Mouse (Mus musculus) neural tube, embryonic 14.5 days (tissue): Measurements from ENCODE around the gene Lgi4. TPM values are rescaled to one million over a fixed set of nuclear protein-coding genes. Genes with fewer than 3 reads are reported as not detected.

Experiments
- ATAC-seq: fragments of 200-750 bp; cut with Nextera tagmentation; 2 replicates; pipeline ENCODE4 v1.8.0; 2017; ENCODE audit warnings: low read depth, mild to moderate bottlenecking, moderate TSS enrichment, moderate library complexity
- H3K27ac ChIP-seq: fragments of 300-500 bp; sonication (generic); 2 replicates; pipeline ENCODE4 v1.5.1; 2014; ENCODE audit warnings: low read depth, mild to moderate bottlenecking, control low read depth, low read length, moderate library complexity, mixed read lengths
- H3K27me3 ChIP-seq: fragments of 300-500 bp; sonication (generic); 2 replicates; pipeline ENCODE4 v1.6.1; 2014; ENCODE audit warnings: low read length; ENCODE audit not compliant: control insufficient read depth, insufficient read depth
- H3K36me3 ChIP-seq: fragments of 300-500 bp; sonication (generic); 2 replicates; pipeline ENCODE4 v1.6.1; 2014; ENCODE audit warnings: low read length, mixed read lengths; ENCODE audit not compliant: control insufficient read depth, insufficient read depth
- H3K4me1 ChIP-seq: fragments of 300-500 bp; sonication (generic); 2 replicates; pipeline ENCODE4 v1.6.1; 2014; ENCODE audit warnings: low read length; ENCODE audit not compliant: control insufficient read depth, insufficient read depth
- H3K4me2 ChIP-seq: fragments of 300-500 bp; sonication (generic); 2 replicates; pipeline ENCODE4 v1.6.1; 2014; ENCODE audit warnings: mild to moderate bottlenecking, low read depth, low read length, control low read depth
- H3K4me3 ChIP-seq: fragments of 300-500 bp; sonication (generic); 2 replicates; pipeline ENCODE4 v1.5.1; 2014; ENCODE audit warnings: low read depth, low read length, control low read depth, mixed read lengths
- H3K9ac ChIP-seq: fragments of 300-500 bp; sonication (generic); replicated peaks from 2 replicates; pipeline ENCODE4 v1.6.1; 2014; ENCODE audit warnings: low read depth, mild to moderate bottlenecking, control low read depth, low read length, mixed read lengths
- H3K9me3 ChIP-seq: fragments of 300-500 bp; sonication (generic); 2 replicates; pipeline ENCODE4 v1.6.1; 2016; ENCODE audit warnings: low read length; ENCODE audit not compliant: control insufficient read depth
- WGBS: fragments of 180-500 bp; shearing (Covaris S2); extraction: QIAGEN DNeasy Blood & Tissue Kit; methylation state at CpG from one replicate; pipeline ENCODE4 v1.1.7; 2014; 5-methylcytosine and 5-hydroxymethylcytosine counted together
- polyA plus RNA-seq: library from polyadenylated mRNA; unstranded; fragments of >200 nt; fragmentation: Nextera tagmentation; extraction: Ambion mirVana; gene quantifications from 2 replicates; pipeline ENCODE4 v1.2.1, GENCODE M21; 2014

Lgi4 gene
- polyA plus RNA-seq, 1 experiment from 2014 or later, result not detected

GRCm38 (mm10) chr7:31087262-31087661 is 28.1 kb downstream of the Lgi4 start:
- Histone ChIP-seq H3K4me3 (no peak overlapping the region), H3K27ac (no peak overlapping the region)
- WGBS, result 67% methylated on average over 2 of the region's 2 CpGs

GRCm38 (mm10) chr7:31088206-31088605 is 29.1 kb downstream of the Lgi4 start:
- H3K27ac ChIP-seq, result no peak overlapping the region
- H3K4me3 ChIP-seq, result no peak overlapping the region
- ATAC-seq, result no peak
- no peaks in the 10 kb centered on the region for H3K27me3 ChIP-seq
- WGBS, result 81% methylated on average over 3 of the region's 3 CpGs
- H3K9me3 ChIP-seq, result no peaks in the 10 kb centered on the region
- no peaks in the 10 kb centered on the region for H3K36me3 ChIP-seq
- no peak overlapping the region for H3K9ac ChIP-seq
- H3K4me1 ChIP-seq, result 0 out of 2 replicates have a peak, but pooled peaks cover 3% of the 10 kb centered on the region
- no peak overlapping the region for H3K4me2 ChIP-seq

More at GRCm38 (mm10) chr7:31087262-31087661, 28.1 kb downstream of the Lgi4 start:
- Histone ChIP-seq H3K27me3 (no peaks in the 10 kb centered on the region), H3K4me2 (no peak overlapping the region), H3K9ac (no peak overlapping the region), H3K9me3 (no peaks in the 10 kb centered on the region), H3K4me1 (0 out of 2 replicates have a peak, but pooled peaks cover 3% of the 10 kb centered on the region), H3K36me3 (no peaks in the 10 kb centered on the region)
- no peak for ATAC-seq

GRCm38 (mm10) chr7:31089721-31090120 is 30.6 kb downstream of the Lgi4 start:
- ATAC-seq, result no peak
- 98% methylated on average over 2 of the region's 2 CpGs for WGBS

GRCm38 (mm10) chr7:31094774-31095501 is 35.8 kb downstream of the Lgi4 start:
- no peak overlapping the region for H3K9ac ChIP-seq
- H3K27me3 ChIP-seq, result no peaks in the 10 kb centered on the region

More at GRCm38 (mm10) chr7:31089721-31090120, 30.6 kb downstream of the Lgi4 start:
- no peaks in the 10 kb centered on the region for H3K36me3 ChIP-seq
- H3K4me1 ChIP-seq, result 0 out of 2 replicates have a peak, but pooled peaks cover 3% of the 10 kb centered on the region
- no peak overlapping the region for H3K27ac ChIP-seq
- H3K9ac ChIP-seq, result no peak overlapping the region
- no peaks in the 10 kb centered on the region for H3K27me3 ChIP-seq
- no peak overlapping the region for H3K4me2 ChIP-seq
- no peak overlapping the region for H3K4me3 ChIP-seq
- no peaks in the 10 kb centered on the region for H3K9me3 ChIP-seq

GRCm38 (mm10) chr7:31096892-31097564 is 37.9 kb downstream of the Lgi4 start:
- Histone ChIP-seq H3K4me3 (no peak overlapping the region), H3K9ac (no peak overlapping the region), H3K4me2 (no peak overlapping the region), H3K27ac (no peak overlapping the region), H3K36me3 (no peaks in the 10 kb centered on the region), H3K4me1 (no peaks in the 10 kb centered on the region), H3K9me3 (no peaks in the 10 kb centered on the region), H3K27me3 (no peaks in the 10 kb centered on the region)
- WGBS, result 75% methylated on average over 9 of the region's 9 CpGs
- no peak for ATAC-seq

More at GRCm38 (mm10) chr7:31094774-31095501, 35.8 kb downstream of the Lgi4 start:
- Histone ChIP-seq H3K4me2 (no peak overlapping the region), H3K9me3 (no peaks in the 10 kb centered on the region), H3K27ac (no peak overlapping the region), H3K4me3 (no peak overlapping the region), H3K4me1 (no peaks in the 10 kb centered on the region), H3K36me3 (no peaks in the 10 kb centered on the region)
- WGBS, result 29% methylated on average over 10 of the region's 12 CpGs
- no peak for ATAC-seq

GRCm38 (mm10) chr7:31097583-31098248 is 38.6 kb downstream of the Lgi4 start:
- peak; percentile 94 for ATAC-seq
- WGBS, result 39% methylated on average over 20 of the region's 20 CpGs
- no peak overlapping the region for H3K4me3 ChIP-seq
- H3K36me3 ChIP-seq, result no peaks in the 10 kb centered on the region
- no peak overlapping the region for H3K9ac ChIP-seq
- no peak overlapping the region for H3K27ac ChIP-seq
- no peaks in the 10 kb centered on the region for H3K4me1 ChIP-seq
- no peaks in the 10 kb centered on the region for H3K27me3 ChIP-seq
- no peaks in the 10 kb centered on the region for H3K9me3 ChIP-seq
- peak overlapping the region; percentile 14; the same call in 1 of the 2 replicates for H3K4me2 ChIP-seq

- H3K4me1 ChIP-seq, result no peaks in the 10 kb centered on the region
- ATAC-seq, result no peak
- no peaks in the 10 kb centered on the region for H3K36me3 ChIP-seq
- H3K4me3 ChIP-seq, result no peak overlapping the region
- no peaks in the 10 kb centered on the region for H3K27me3 ChIP-seq
- no peak overlapping the region for H3K4me2 ChIP-seq
- no peak overlapping the region for H3K27ac ChIP-seq
- H3K9ac ChIP-seq, result no peak overlapping the region
- 78% methylated on average over 22 of the region's 22 CpGs for WGBS
- no peaks in the 10 kb centered on the region for H3K9me3 ChIP-seq
Observed at GRCm38 (mm10) chr7:31098697-31099611, 39.8 kb downstream of the Lgi4 start.

GRCm38 (mm10) chr7:31099612-31099982 is 40.5 kb downstream of the Lgi4 start:
- H3K4me1 ChIP-seq, result no peaks in the 10 kb centered on the region
- H3K9ac ChIP-seq, result no peak overlapping the region
- H3K4me3 ChIP-seq, result no peak overlapping the region
- H3K27me3 ChIP-seq, result no peaks in the 10 kb centered on the region
- no peak overlapping the region for H3K4me2 ChIP-seq
- WGBS, result 90% methylated on average over 6 of the region's 6 CpGs
- no peak for ATAC-seq
- H3K27ac ChIP-seq, result no peak overlapping the region
- no peaks in the 10 kb centered on the region for H3K9me3 ChIP-seq
- no peaks in the 10 kb centered on the region for H3K36me3 ChIP-seq
